Mouse (Mus musculus) lung, embryonic 14.5 days (tissue): ENCODE data around the gene Smpd1. TPM values are rescaled to one million over a fixed set of nuclear protein-coding genes. Genes with fewer than 3 reads are reported as not detected.

ENCODE experiments used
- ATAC-seq: fragments of 200-750 bp; cut with Nextera tagmentation; 2 replicates; pipeline ENCODE4 v1.8.0; 2017; ENCODE audit warnings: mild to moderate bottlenecking, moderate TSS enrichment, moderate library complexity; ENCODE audit not compliant: insufficient read depth
- DNase-seq: peaks from one replicate; pipeline ENCODE4 v3.0.0-alpha.2; 2015
- H3K27ac ChIP-seq: fragments of 300-500 bp; sonication (generic); 2 replicates; pipeline ENCODE4 v1.5.1; 2014; ENCODE audit warnings: low read depth, mild to moderate bottlenecking, moderate library complexity
- H3K27me3 ChIP-seq: fragments of 300-500 bp; sonication (generic); 2 replicates; pipeline ENCODE4 v1.6.1; 2014; ENCODE audit warnings: low read length, control low read depth; ENCODE audit not compliant: insufficient read depth
- H3K36me3 ChIP-seq: fragments of 300-500 bp; sonication (generic); 2 replicates; pipeline ENCODE4 v1.6.1; 2014; ENCODE audit warnings: control low read depth; ENCODE audit not compliant: insufficient read depth
- H3K4me1 ChIP-seq: fragments of 300-500 bp; sonication (generic); 2 replicates; pipeline ENCODE4 v1.6.1; 2014; ENCODE audit warnings: antibody characterized with exemption, control low read depth; ENCODE audit not compliant: insufficient read depth
- H3K4me2 ChIP-seq: fragments of 300-500 bp; sonication (generic); 2 replicates; pipeline ENCODE4 v1.6.1; 2014; ENCODE audit warnings: mild to moderate bottlenecking
- H3K4me3 ChIP-seq: fragments of 300-500 bp; sonication (generic); 2 replicates; pipeline ENCODE4 v1.5.1; 2014; ENCODE audit warnings: low read depth, low read length
- H3K9ac ChIP-seq: fragments of 300-500 bp; sonication (generic); 2 replicates; pipeline ENCODE4 v1.6.1; 2014
- H3K9me3 ChIP-seq: fragments of 300-500 bp; sonication (generic); 2 replicates; pipeline ENCODE4 v1.6.1; 2016; ENCODE audit warnings: low read depth, low read length, control low read depth
- CTCF ChIP-seq: IDR thresholded peaks from 2 replicates; pipeline ENCODE4 v1.5.1; 2016; ENCODE audit warnings: antibody characterized with exemption, low read depth
- WGBS: fragments of 180-500 bp; shearing (Covaris S2); extraction: QIAGEN DNeasy Blood & Tissue Kit; methylation state at CpG from one replicate; pipeline ENCODE4 v1.1.7; 2014; 5-methylcytosine and 5-hydroxymethylcytosine counted together
- polyA plus RNA-seq: library from polyadenylated mRNA; unstranded; fragments of >200 nt; fragmentation: Nextera tagmentation; extraction: Ambion mirVana; gene quantifications from 2 replicates; pipeline ENCODE4 v1.2.1, GENCODE M21; 2014

The Smpd1 gene
- polyA plus RNA-seq, 1 experiment from 2014 or later: 38.7 TPM

DNA sequence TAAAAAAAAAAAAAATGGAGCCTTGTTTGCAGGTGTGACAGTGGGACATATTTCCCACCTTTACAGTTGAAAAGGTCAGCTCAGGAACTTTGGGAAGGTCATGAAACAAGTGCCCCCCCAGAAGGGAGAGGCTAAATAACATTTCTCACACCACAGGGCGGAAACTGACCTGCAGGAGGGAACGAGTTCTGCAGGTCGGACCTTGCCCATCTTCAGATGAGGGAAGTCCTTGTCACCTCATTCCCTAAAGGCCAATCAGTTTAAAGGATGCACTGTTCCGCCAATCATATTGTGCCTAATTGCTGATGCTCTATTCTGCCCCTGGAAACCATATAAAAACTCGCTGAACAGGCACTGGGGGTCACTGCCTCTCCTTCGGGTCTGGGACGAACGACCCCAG, 8.2 kb upstream of the Smpd1 start:
- Histone ChIP-seq H3K4me1 (no peaks in the 10 kb centered on the region), H3K4me3 (no peak overlapping the region), H3K9me3 (no peaks in the 10 kb centered on the region), H3K36me3 (no peaks in the 10 kb centered on the region), H3K27ac (no peak overlapping the region), H3K4me2 (no peak overlapping the region), H3K27me3 (no peaks in the 10 kb centered on the region), H3K9ac (no peak overlapping the region)
- ATAC-seq: no peak
- WGBS: 63% methylated on average over 8 of the region's 8 CpGs
- no peak for DNase-seq
- no peak for TF ChIP-seq CTCF

- Histone ChIP-seq H3K27me3 (no peaks in the 10 kb centered on the region), H3K9ac (no peak overlapping the region), H3K4me1 (no peaks in the 10 kb centered on the region), H3K4me3 (no peak overlapping the region), H3K4me2 (no peak overlapping the region), H3K27ac (no peak overlapping the region), H3K9me3 (no peaks in the 10 kb centered on the region), H3K36me3 (no peaks in the 10 kb centered on the region)
- WGBS: 57% methylated on average over 7 of the region's 7 CpGs
- no peak for TF ChIP-seq CTCF
- DNase-seq (peak; percentile 19), ATAC-seq (peak; percentile 58; the same call in 1 of the 2 replicates)
These were observed 6.2 kb upstream of the Smpd1 start for GRCm38 (mm10) chr7:105547970-105548369.

GRCm38 (mm10) chr7:105549035-105549434, 5.1 kb upstream of the Smpd1 start:
- Histone ChIP-seq H3K36me3 (no peaks in the 10 kb centered on the region), H3K4me2 (no peak overlapping the region), H3K27me3 (no peaks in the 10 kb centered on the region), H3K9ac (no peak overlapping the region), H3K9me3 (no peaks in the 10 kb centered on the region), H3K27ac (no peak overlapping the region), H3K4me3 (no peak overlapping the region), H3K4me1 (no peaks in the 10 kb centered on the region)
- TF ChIP-seq CTCF: peak; percentile 55
- 41% methylated on average over 6 of the region's 6 CpGs for WGBS
- DNase-seq: peak; percentile 64
- no peak for ATAC-seq

GRCm38 (mm10) chr7:105553456-105554211, 526 bp upstream of the Smpd1 start:
- Histone ChIP-seq H3K27me3 (no peaks in the 10 kb centered on the region), H3K9me3 (no peaks in the 10 kb centered on the region), H3K4me1 (0 out of 2 replicates have a peak, but pooled peaks cover 3% of the 10 kb centered on the region), H3K27ac (no peak overlapping the region), H3K4me3 (peak overlapping the region; percentile 65), H3K4me2 (peak overlapping the region; percentile 80), H3K9ac (peak overlapping the region; percentile 64), H3K36me3 (peaks cover 14% of the 10 kb centered on the region; the same call in 1 of the 2 replicates)
- WGBS: 30% methylated on average over 27 of the region's 27 CpGs
- DNase-seq (peak; percentile 15), ATAC-seq (peak; percentile 20)
- TF ChIP-seq CTCF: no peak

DNA sequence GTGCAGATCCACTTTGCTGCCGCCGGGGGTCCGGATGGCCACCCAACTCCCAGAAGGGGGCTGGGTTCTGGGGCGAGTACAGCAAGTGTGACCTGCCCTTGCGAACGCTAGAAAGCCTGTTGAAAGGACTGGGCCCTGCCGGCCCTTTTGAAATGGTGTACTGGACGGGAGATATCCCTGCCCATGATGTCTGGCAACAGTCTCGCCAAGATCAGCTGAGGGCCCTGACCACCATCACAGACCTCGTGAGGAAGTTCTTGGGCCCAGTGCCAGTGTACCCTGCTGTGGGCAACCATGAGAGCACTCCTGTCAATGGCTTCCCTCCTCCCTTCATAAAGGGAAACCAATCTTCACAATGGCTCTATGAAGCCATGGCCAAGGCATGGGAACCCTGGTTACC, 1.4 kb downstream of the Smpd1 start:
- TF ChIP-seq CTCF: no peak
- no peak overlapping the region for H3K4me3 ChIP-seq
- H3K4me2 ChIP-seq: peak overlapping the region; percentile 80; the same call in 1 of the 2 replicates
- H3K27ac ChIP-seq: no peak overlapping the region
- no peaks in the 10 kb centered on the region for H3K27me3 ChIP-seq
- ATAC-seq (no peak), DNase-seq (no peak)
- no peak overlapping the region for H3K9ac ChIP-seq
- H3K4me1 ChIP-seq: 0 out of 2 replicates have a peak, but pooled peaks cover 3% of the 10 kb centered on the region
- H3K36me3 ChIP-seq: peaks cover 24% of the 10 kb centered on the region
- H3K9me3 ChIP-seq: no peaks in the 10 kb centered on the region
- WGBS: 81% methylated on average over 10 of the region's 10 CpGs

DNA sequence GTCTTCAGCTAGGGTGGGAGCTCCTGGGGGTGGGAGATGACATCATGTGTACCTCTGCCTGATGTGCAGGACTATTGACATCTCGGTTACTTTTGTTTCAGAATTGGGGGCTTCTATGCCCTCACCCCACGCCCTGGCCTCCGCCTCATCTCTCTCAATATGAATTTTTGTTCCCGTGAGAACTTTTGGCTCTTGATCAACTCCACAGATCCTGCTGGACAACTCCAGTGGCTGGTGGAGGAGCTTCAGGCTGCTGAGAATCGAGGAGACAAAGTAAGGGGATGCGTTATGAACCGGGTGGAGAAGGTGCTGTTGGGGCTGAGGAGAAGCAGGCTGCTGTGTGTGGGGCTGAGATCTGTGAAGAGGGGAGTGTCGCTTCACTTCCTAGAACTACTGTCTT, 2.2 kb downstream of the Smpd1 start:
- WGBS: 80% methylated on average over 8 of the region's 8 CpGs
- H3K4me1 ChIP-seq: 0 out of 2 replicates have a peak, but pooled peaks cover 3% of the 10 kb centered on the region
- no peak overlapping the region for H3K27ac ChIP-seq
- no peaks in the 10 kb centered on the region for H3K9me3 ChIP-seq
- no peak for DNase-seq
- H3K9ac ChIP-seq: no peak overlapping the region
- H3K4me3 ChIP-seq: no peak overlapping the region
- H3K27me3 ChIP-seq: no peaks in the 10 kb centered on the region
- no peak overlapping the region for H3K4me2 ChIP-seq
- peaks cover 24% of the 10 kb centered on the region for H3K36me3 ChIP-seq
- no peak for ATAC-seq
- TF ChIP-seq CTCF: no peak

DNA sequence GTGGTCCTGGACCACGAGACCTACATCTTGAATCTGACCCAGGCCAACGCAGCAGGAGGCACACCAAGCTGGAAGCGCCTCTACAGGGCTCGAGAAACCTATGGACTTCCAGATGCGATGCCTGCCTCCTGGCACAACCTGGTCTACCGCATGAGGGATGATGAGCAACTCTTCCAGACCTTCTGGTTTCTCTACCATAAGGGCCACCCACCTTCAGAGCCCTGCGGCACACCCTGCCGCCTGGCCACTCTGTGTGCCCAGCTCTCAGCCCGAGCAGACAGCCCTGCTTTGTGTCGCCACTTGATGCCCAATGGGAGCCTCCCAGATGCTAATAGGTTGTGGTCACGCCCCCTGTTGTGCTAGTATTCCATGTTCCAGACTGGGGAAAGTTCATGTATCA, 3.5 kb downstream of the Smpd1 start:
- H3K9ac ChIP-seq: no peak overlapping the region
- TF ChIP-seq CTCF: no peak
- no peak overlapping the region for H3K4me3 ChIP-seq
- no peak overlapping the region for H3K27ac ChIP-seq
- H3K4me1 ChIP-seq: 0 out of 2 replicates have a peak, but pooled peaks cover 3% of the 10 kb centered on the region
- H3K4me2 ChIP-seq: no peak overlapping the region
- H3K27me3 ChIP-seq: no peaks in the 10 kb centered on the region
- ATAC-seq: no peak
- DNase-seq: no peak
- no peaks in the 10 kb centered on the region for H3K9me3 ChIP-seq
- 79% methylated on average over 11 of the region's 11 CpGs for WGBS
- H3K36me3 ChIP-seq: peaks cover 29% of the 10 kb centered on the region
